Mouse (Mus musculus) layer of hippocampus, adult 9-10 months (tissue): ENCODE data around the gene Dohh.

Experiments
- DNase-seq: peaks from one replicate; pipeline ENCODE4 v3.0.0; 2022; ENCODE audit warnings: low spot score

Dohh gene

GRCm38 (mm10) chr10:81383802-81384604 lies at the start of gene Dohh, which contains the start of gene Gm48551:
Gene Dohh (plus strand): TSS chr10:81384428.
Gene Gm48551 (plus strand): TSS chr10:81384466.
- peak; percentile 96 for DNase-seq

GRCm38 (mm10) chr10:81335393-81336340 lies 48.6 kb upstream of the Dohh start:
- DNase-seq, result no peak

- no peak for DNase-seq
Measured at GRCm38 (mm10) chr10:81336558-81336957, 47.7 kb upstream of the Dohh start.

- DNase-seq, result no peak
Measured at GRCm38 (mm10) chr10:81340551-81341332, 43.5 kb upstream of the Dohh start.

GRCm38 (mm10) chr10:81341333-81341949 lies 42.8 kb upstream of the Dohh start:
- no peak for DNase-seq

- DNase-seq, result no peak
Measured at GRCm38 (mm10) chr10:81342686-81343505, 41.3 kb upstream of the Dohh start, which contains the start of gene Gipc3. Gene Gipc3 (minus strand): TSS chr10:81343266.

GRCm38 (mm10) chr10:81344421-81345161 lies 39.6 kb upstream of the Dohh start:
- DNase-seq, result no peak

- DNase-seq, result no peak
Measured at GRCm38 (mm10) chr10:81345162-81345534, 39.1 kb upstream of the Dohh start.

GRCm38 (mm10) chr10:81346453-81347067 lies 37.7 kb upstream of the Dohh start:
- DNase-seq, result no peak

- DNase-seq, result no peak
Measured at GRCm38 (mm10) chr10:81349146-81349545, 35.1 kb upstream of the Dohh start.

GRCm38 (mm10) chr10:81349961-81350350 lies 34.3 kb upstream of the Dohh start:
- DNase-seq, result no peak

- DNase-seq, result peak; percentile 98
Measured at GRCm38 (mm10) chr10:81350351-81351063, 33.7 kb upstream of the Dohh start, which contains the start of gene Hmg20b. Gene Hmg20b (minus strand): TSS chr10:81350480.

GRCm38 (mm10) chr10:81351678-81352291 lies 32.4 kb upstream of the Dohh start:
- no peak for DNase-seq

GRCm38 (mm10) chr10:81354738-81355477 lies 29.3 kb upstream of the Dohh start:
- no peak for DNase-seq

GRCm38 (mm10) chr10:81355533-81355932 lies 28.7 kb upstream of the Dohh start:
- DNase-seq, result no peak

- no peak for DNase-seq
Measured at GRCm38 (mm10) chr10:81356352-81356990, 27.8 kb upstream of the Dohh start.
